Mouse (Mus musculus) thymus, postnatal 36 days (tissue): ENCODE results near the gene Slc24a3.

Source experiments
- DNase-seq, 2 experiments: peaks; one replicate each; pipeline ENCODE4 v3.0.0; 2022; ENCODE audit warnings: mixed read lengths in 2 of 2

The Slc24a3 gene

GRCm38 (mm10) chr2:145655373-145655960, 487.9 kb downstream of the Slc24a3 start:
- no peak for DNase-seq

GRCm38 (mm10) chr2:145656121-145656520, 488.6 kb downstream of the Slc24a3 start:
- no peak for DNase-seq

GRCm38 (mm10) chr2:145656716-145657115, 489.2 kb downstream of the Slc24a3 start:
- DNase-seq, result no peak

- DNase-seq, result no peak
Observed at GRCm38 (mm10) chr2:145661242-145661641, 493.7 kb downstream of the Slc24a3 start.

GRCm38 (mm10) chr2:145663899-145664298, 496.3 kb downstream of the Slc24a3 start:
- DNase-seq, result no peak

GRCm38 (mm10) chr2:145664311-145664710, 496.8 kb downstream of the Slc24a3 start:
- no peak for DNase-seq

GRCm38 (mm10) chr2:145668135-145668534, 500.6 kb downstream of the Slc24a3 start:
- DNase-seq, result no peak

- no peak for DNase-seq
Observed at GRCm38 (mm10) chr2:145670131-145670530, 502.6 kb downstream of the Slc24a3 start.

GRCm38 (mm10) chr2:145674496-145675141, 507.1 kb downstream of the Slc24a3 start:
- DNase-seq, result no peak

- DNase-seq, result peak; percentile 53 to 67
Observed at GRCm38 (mm10) chr2:145675142-145675755, 507.7 kb downstream of the Slc24a3 start, which contains the start of gene Rin2. Gene Rin2 (plus strand): TSS chr2:145675215.

- DNase-seq, result peak; percentile 12 to 14
Observed at GRCm38 (mm10) chr2:145675756-145676543, 508.4 kb downstream of the Slc24a3 start.

- no peak for DNase-seq
Observed at GRCm38 (mm10) chr2:145676544-145676925, 509.0 kb downstream of the Slc24a3 start.

- DNase-seq, result no peak
Observed at GRCm38 (mm10) chr2:145676936-145677335, 509.4 kb downstream of the Slc24a3 start.

GRCm38 (mm10) chr2:145680141-145680540, 512.6 kb downstream of the Slc24a3 start:
- DNase-seq, result no peak

GRCm38 (mm10) chr2:145680762-145681161, 513.2 kb downstream of the Slc24a3 start:
- DNase-seq, result no peak

- DNase-seq, result no peak
Observed at GRCm38 (mm10) chr2:145681626-145682025, 514.1 kb downstream of the Slc24a3 start.

GRCm38 (mm10) chr2:145682924-145683323, 515.4 kb downstream of the Slc24a3 start:
- DNase-seq, result no peak

- DNase-seq, result no peak
Observed at GRCm38 (mm10) chr2:145683536-145683935, 516.0 kb downstream of the Slc24a3 start.

GRCm38 (mm10) chr2:145684151-145684550, 516.6 kb downstream of the Slc24a3 start:
- no peak for DNase-seq

- DNase-seq, result no peak
Observed at GRCm38 (mm10) chr2:145684891-145685290, 517.3 kb downstream of the Slc24a3 start.

GRCm38 (mm10) chr2:145686017-145686416, 518.5 kb downstream of the Slc24a3 start:
- no peak for DNase-seq

GRCm38 (mm10) chr2:145691367-145692009, 523.9 kb downstream of the Slc24a3 start:
- DNase-seq, result no peak
